Mouse (Mus musculus): ENCODE measurements at regions not wholly inside any gene's neighbourhood (a gene's known extent, or its start where the extent isn't known, plus 50 kb on each side); places are given as distances from the start of the nearest gene placed in this dataset.

DNA sequence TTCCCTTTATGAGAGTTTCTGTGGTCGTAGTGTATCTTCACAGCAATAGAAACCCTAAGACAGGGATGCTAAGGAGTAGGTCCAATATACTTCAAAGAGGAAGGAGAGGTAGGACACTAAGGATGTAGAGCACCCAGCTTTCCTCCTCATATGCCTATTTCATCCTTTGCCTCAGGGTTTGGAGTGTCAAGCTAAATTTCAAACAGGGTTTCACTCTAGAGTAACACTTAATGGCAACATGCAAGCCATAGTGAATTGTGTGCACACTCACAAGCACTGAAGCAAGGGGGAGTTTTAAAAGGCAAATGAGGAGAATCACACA lies 210.0 kb upstream of the Nabp1 start:
- ATAC-seq (ENCODE audit: insufficient read depth) (no peak), DNase-seq (ENCODE audit: low read depth in 3 of 3, low spot score in 3 of 3) (no peak)
- H3K36me3 ChIP-seq (replicated peaks; ENCODE audit: control insufficient read depth, insufficient read depth, low read depth): no peaks in the 10 kb centered on the region
- no peak for TF ChIP-seq EP300 (IDR thresholded peaks at IDR 0.05; ENCODE audit: low read depth)
- no peaks in the 10 kb centered on the region for H3K4me1 ChIP-seq (replicated peaks; ENCODE audit: control insufficient read depth in 2 of 2, insufficient read depth in 2 of 2, low read length in 1 of 2)
- H3K4me2 ChIP-seq (ENCODE audit: low read depth): no peak overlapping the region
- WGBS (ENCODE audit: insufficient replicate concordance): 57% methylated on average over 1 of the region's 1 CpGs
- no peak overlapping the region for H3K4me3 ChIP-seq (ENCODE audit: insufficient read depth in 1 of 2, low read depth in 2 of 2, low read length in 2 of 2)
- H3K9ac ChIP-seq (replicated peaks): no peak overlapping the region
- no peak overlapping the region for H3K27ac ChIP-seq
- no peaks in the 10 kb centered on the region for H3K9me3 ChIP-seq (ENCODE audit: control insufficient read depth, low read length)
- H3K27me3 ChIP-seq (ENCODE audit: control insufficient read depth, insufficient read depth, low read length): no peaks in the 10 kb centered on the region

DNA sequence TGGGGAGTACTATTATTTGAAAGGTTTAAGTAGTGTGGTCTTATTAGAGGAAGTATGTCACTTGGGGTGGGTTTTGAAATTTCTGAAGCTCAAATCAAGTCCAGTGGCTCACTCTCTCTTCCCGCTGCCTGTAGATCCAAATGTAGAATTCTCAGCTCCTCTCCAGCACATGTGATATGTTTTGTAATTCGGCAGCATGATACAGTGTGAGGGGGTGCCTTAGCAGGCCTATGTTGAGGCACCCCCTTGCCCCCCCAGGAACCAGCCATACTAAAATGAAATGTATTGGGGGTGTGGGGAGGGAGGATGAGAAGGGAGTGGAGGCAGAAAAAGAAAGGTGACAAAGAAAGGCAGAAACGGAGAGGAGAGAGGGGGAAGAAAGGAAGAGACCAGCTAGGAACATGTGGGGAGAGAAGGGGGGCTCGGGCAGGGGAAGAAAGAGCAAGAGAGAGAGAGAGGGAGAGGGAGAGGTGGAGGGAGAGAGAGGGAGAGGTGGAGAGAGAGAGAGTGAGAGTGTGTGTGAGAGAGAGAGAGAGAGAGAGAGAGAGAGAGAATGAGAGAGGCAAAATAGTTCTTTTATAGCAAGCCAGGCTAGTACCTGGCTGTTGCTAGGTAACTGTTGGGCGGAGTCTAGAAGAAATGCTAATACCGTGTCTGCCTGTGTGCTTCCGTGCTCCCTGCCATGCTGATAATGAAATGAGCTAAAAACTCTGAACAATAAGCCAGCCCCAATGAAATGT lies 209.4 kb upstream of the Nabp1 start:
- Histone ChIP-seq H3K4me1 (replicated peaks; ENCODE audit: control insufficient read depth in 2 of 2, insufficient read depth in 2 of 2, low read length in 1 of 2) (no peaks in the 10 kb centered on the region), H3K36me3 (replicated peaks; ENCODE audit: control insufficient read depth, insufficient read depth, low read depth) (no peaks in the 10 kb centered on the region), H3K27me3 (ENCODE audit: control insufficient read depth, insufficient read depth, low read length) (no peaks in the 10 kb centered on the region), H3K9ac (replicated peaks) (no peak overlapping the region), H3K27ac (no peak overlapping the region), H3K4me3 (ENCODE audit: insufficient read depth in 1 of 2, low read depth in 2 of 2, low read length in 2 of 2) (no peak overlapping the region), H3K9me3 (ENCODE audit: control insufficient read depth, low read length) (no peaks in the 10 kb centered on the region), H3K4me2 (ENCODE audit: low read depth) (no peak overlapping the region)
- TF ChIP-seq EP300 (IDR thresholded peaks at IDR 0.05; ENCODE audit: low read depth) (no peak), CTCF (IDR thresholded peaks at IDR 0.05; ENCODE audit: low read depth) (no peak)
- ATAC-seq (ENCODE audit: insufficient read depth): no peak
- 34% methylated on average over 7 of the region's 7 CpGs for WGBS (ENCODE audit: insufficient replicate concordance)
- DNase-seq (ENCODE audit: low read depth in 3 of 3, low spot score in 3 of 3): no peak

DNA sequence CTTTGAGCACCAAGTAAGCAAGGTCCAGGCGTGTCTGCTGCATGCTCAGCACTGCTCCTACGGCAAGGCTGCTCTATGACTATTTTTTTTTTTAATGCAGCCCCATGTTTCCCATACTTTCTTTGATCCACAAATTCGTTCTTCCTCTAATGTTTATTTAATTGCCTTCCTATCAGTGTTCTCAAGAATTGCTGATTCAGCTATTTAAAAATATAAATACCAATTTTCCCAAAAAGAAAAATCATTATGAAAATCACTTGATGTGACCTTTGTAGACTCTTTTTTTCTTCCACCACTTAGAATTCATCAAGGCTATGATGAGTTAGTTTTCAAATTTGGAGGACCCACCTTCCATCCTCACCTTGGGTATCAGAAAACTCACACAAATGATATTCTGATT lies 208.5 kb upstream of the Nabp1 start:
- Histone ChIP-seq H3K27me3 (ENCODE audit: control insufficient read depth, insufficient read depth, low read length) (no peaks in the 10 kb centered on the region), H3K9ac (replicated peaks) (no peak overlapping the region), H3K4me3 (ENCODE audit: insufficient read depth in 1 of 2, low read depth in 2 of 2, low read length in 2 of 2) (no peak overlapping the region), H3K4me2 (ENCODE audit: low read depth) (no peak overlapping the region), H3K27ac (no peak overlapping the region), H3K36me3 (replicated peaks; ENCODE audit: control insufficient read depth, insufficient read depth, low read depth) (no peaks in the 10 kb centered on the region), H3K4me1 (replicated peaks; ENCODE audit: control insufficient read depth in 2 of 2, insufficient read depth in 2 of 2, low read length in 1 of 2) (no peaks in the 10 kb centered on the region), H3K9me3 (ENCODE audit: control insufficient read depth, low read length) (no peaks in the 10 kb centered on the region)
- WGBS (ENCODE audit: insufficient replicate concordance): 55% methylated on average over 3 of the region's 3 CpGs
- ATAC-seq (ENCODE audit: insufficient read depth) (no peak), DNase-seq (ENCODE audit: low read depth in 3 of 3, low spot score in 3 of 3) (no peak)
- no peak for TF ChIP-seq CTCF (IDR thresholded peaks at IDR 0.05; ENCODE audit: low read depth)
- TF ChIP-seq EP300 (IDR thresholded peaks at IDR 0.05; ENCODE audit: low read depth): no peak

DNA sequence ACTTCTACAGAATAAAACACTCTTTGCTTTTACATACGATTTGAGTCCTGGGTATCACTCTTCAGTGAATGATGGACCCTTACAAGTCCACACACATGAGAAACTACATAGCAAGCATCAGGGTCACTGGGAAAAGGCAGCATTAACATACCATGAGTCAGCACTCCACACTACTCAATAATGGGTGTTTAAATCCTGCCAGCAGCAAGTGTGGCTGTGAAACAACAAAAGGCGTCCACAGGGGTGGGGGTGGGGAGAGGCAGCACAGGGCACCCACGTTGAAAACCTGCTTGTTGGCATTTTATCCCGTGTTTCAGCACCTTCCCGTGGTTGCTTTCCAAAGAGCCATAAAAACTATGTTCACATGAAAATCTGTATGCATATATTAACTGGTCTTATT lies 204.0 kb upstream of the Nabp1 start:
- Histone ChIP-seq H3K9ac (replicated peaks) (no peak overlapping the region), H3K36me3 (replicated peaks; ENCODE audit: control insufficient read depth, insufficient read depth, low read depth) (no peaks in the 10 kb centered on the region), H3K4me2 (ENCODE audit: low read depth) (no peak overlapping the region), H3K4me1 (replicated peaks; ENCODE audit: control insufficient read depth in 2 of 2, insufficient read depth in 2 of 2, low read length in 1 of 2) (no peaks in the 10 kb centered on the region), H3K27me3 (ENCODE audit: control insufficient read depth, insufficient read depth, low read length) (no peaks in the 10 kb centered on the region), H3K27ac (no peak overlapping the region), H3K4me3 (ENCODE audit: insufficient read depth in 1 of 2, low read depth in 2 of 2, low read length in 2 of 2) (no peak overlapping the region), H3K9me3 (ENCODE audit: control insufficient read depth, low read length) (no peaks in the 10 kb centered on the region)
- 46% methylated on average over 5 of the region's 5 CpGs for WGBS (ENCODE audit: insufficient replicate concordance)
- ATAC-seq (ENCODE audit: insufficient read depth): no peak
- TF ChIP-seq EP300 (IDR thresholded peaks at IDR 0.05; ENCODE audit: low read depth) (no peak), CTCF (IDR thresholded peaks at IDR 0.05; ENCODE audit: low read depth) (no peak)
- no peak for DNase-seq (ENCODE audit: low read depth in 3 of 3, low spot score in 3 of 3)

DNA sequence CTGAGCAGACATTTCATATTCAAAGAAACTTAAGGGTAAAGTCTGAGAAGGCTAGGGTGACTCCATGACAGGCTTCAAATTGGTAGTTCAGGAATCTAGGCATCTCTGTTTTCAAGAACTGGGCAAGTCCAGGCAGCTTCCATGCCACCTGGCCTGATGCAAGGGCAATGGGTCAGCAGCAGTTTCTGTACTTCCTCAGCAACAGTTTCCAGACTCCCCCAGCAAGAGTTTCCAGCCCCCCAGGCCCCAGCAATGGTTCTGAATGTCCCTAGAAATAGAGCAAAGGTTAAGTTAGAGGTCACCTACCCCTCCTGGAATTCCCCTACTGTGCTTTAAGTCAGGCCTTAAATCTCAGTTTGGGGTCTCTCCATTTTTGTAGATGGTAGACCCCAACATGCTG lies 203.6 kb upstream of the Nabp1 start:
- H3K4me1 ChIP-seq (replicated peaks; ENCODE audit: control insufficient read depth in 2 of 2, insufficient read depth in 2 of 2, low read length in 1 of 2): no peaks in the 10 kb centered on the region
- H3K9me3 ChIP-seq (ENCODE audit: control insufficient read depth, low read length): no peaks in the 10 kb centered on the region
- H3K4me2 ChIP-seq (ENCODE audit: low read depth): no peak overlapping the region
- ATAC-seq (ENCODE audit: insufficient read depth) (no peak), DNase-seq (ENCODE audit: low read depth in 3 of 3, low spot score in 3 of 3) (no peak)
- H3K27ac ChIP-seq: no peak overlapping the region
- H3K27me3 ChIP-seq (ENCODE audit: control insufficient read depth, insufficient read depth, low read length): no peaks in the 10 kb centered on the region
- TF ChIP-seq EP300 (IDR thresholded peaks at IDR 0.05; ENCODE audit: low read depth) (no peak), CTCF (IDR thresholded peaks at IDR 0.05; ENCODE audit: low read depth) (no peak)
- H3K36me3 ChIP-seq (replicated peaks; ENCODE audit: control insufficient read depth, insufficient read depth, low read depth): no peaks in the 10 kb centered on the region
- H3K9ac ChIP-seq (replicated peaks): no peak overlapping the region
- H3K4me3 ChIP-seq (ENCODE audit: insufficient read depth in 1 of 2, low read depth in 2 of 2, low read length in 2 of 2): no peak overlapping the region
